Mouse (Mus musculus) liver, embryonic 16.5 days (tissue): ENCODE results near the gene Disp1. TPM values are rescaled to one million over a fixed set of nuclear protein-coding genes. Genes with fewer than 3 reads are reported as not detected.

Experiments used
- ATAC-seq: fragments of 200-750 bp; cut with Nextera tagmentation; 2 replicates; pipeline ENCODE4 v1.8.0; 2017; ENCODE audit warnings: low read depth, mild to moderate bottlenecking, moderate number of reproducible peaks, moderate library complexity
- H3K27ac ChIP-seq: fragments of 300-500 bp; sonication (generic); 2 replicates; pipeline ENCODE4 v1.5.1; 2014; ENCODE audit warnings: mild to moderate bottlenecking, low read length
- H3K27me3 ChIP-seq: fragments of 300-500 bp; sonication (generic); 2 replicates; pipeline ENCODE4 v1.6.1; 2014; ENCODE audit warnings: low read depth, low read length, mixed read lengths; ENCODE audit not compliant: control insufficient read depth, insufficient read depth
- H3K36me3 ChIP-seq: fragments of 300-500 bp; sonication (generic); 2 replicates; pipeline ENCODE4 v1.6.1; 2014; ENCODE audit warnings: mild to moderate bottlenecking; ENCODE audit not compliant: control insufficient read depth, insufficient read depth
- H3K4me1 ChIP-seq: fragments of 300-500 bp; sonication (generic); 2 replicates; pipeline ENCODE4 v1.6.1; 2014; ENCODE audit warnings: low read depth, low read length, mixed read lengths; ENCODE audit not compliant: control insufficient read depth
- H3K4me2 ChIP-seq: fragments of 300-500 bp; sonication (generic); 2 replicates; pipeline ENCODE4 v1.6.1; 2014; ENCODE audit warnings: low read depth, low read length, mixed read lengths
- H3K4me3 ChIP-seq: fragments of 300-500 bp; sonication (generic); 2 replicates; pipeline ENCODE4 v1.5.1; 2014; ENCODE audit warnings: low read depth, mild to moderate bottlenecking, low read length
- H3K9ac ChIP-seq: fragments of 300-500 bp; sonication (generic); 2 replicates; pipeline ENCODE4 v1.6.1; 2014; ENCODE audit warnings: low read depth, low read length
- H3K9me3 ChIP-seq: fragments of 300-500 bp; sonication (generic); replicated peaks from 2 replicates; pipeline ENCODE4 v1.6.1; 2016; ENCODE audit warnings: low read length; ENCODE audit not compliant: control insufficient read depth
- WGBS: fragments of 180-500 bp; shearing (Covaris S2); extraction: QIAGEN DNeasy Blood & Tissue Kit; methylation state at CpG from one replicate; pipeline ENCODE4 v1.1.7; 2014; ENCODE audit not compliant: insufficient replicate concordance; 5-methylcytosine and 5-hydroxymethylcytosine counted together
- polyA plus RNA-seq: library from polyadenylated mRNA; unstranded; fragments of >200 nt; fragmentation: Nextera tagmentation; extraction: Ambion mirVana; gene quantifications from 2 replicates; pipeline ENCODE4 v1.2.1, GENCODE M21; 2015

Disp1 gene
- polyA plus RNA-seq, 1 experiment from 2014 or later = 3.3 TPM

DNA sequence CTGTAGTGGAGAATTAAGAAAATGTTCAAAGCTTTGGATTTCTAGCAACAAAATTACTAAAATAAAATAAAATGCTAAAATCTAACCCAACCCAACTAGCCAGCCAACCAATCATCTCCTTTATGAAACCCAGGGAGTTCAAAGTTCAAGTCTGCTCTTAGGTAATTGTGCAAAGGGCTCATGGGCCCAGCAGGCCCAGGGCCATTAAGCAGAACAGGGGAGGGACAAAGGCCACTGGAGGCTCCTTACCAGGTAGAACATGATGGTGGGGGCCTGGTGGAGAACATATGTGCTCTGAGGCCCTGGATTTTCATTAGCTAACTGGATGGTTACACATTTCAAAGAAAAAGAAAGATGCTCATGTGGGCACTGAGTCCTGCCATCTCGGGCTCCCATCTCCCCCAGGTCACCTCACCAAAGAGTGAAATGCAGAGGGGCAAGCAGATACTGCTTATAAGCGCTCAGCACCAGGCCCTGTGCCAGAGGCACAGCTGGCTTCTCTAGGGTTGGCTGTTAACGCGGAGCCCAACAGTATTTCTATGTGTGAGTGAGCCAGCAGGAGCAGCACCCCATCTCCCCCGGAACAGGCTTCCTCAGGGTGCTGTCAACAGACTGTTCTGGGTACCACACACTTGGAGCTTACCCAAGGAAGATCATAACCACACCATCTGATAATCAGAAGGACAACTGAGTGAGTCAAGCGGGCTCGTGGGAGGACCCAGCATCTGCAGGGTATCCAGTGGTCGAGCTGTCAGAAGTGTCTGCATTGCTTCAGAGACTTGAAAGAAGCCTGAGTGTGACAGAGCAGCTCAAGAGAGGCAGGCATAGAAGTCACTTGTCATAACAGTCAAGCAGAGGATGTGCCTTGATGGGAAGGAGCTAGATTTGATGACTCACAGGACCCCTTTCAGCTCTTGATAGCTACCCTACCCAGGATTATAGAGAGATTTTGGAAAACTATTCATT is 137.0 kb downstream of the Disp1 start:
- H3K27ac ChIP-seq = no peak overlapping the region
- H3K9ac ChIP-seq = no peak overlapping the region
- H3K4me3 ChIP-seq = no peak overlapping the region
- H3K4me2 ChIP-seq = no peak overlapping the region
- WGBS = 68% methylated on average over 8 of the region's 8 CpGs
- H3K4me1 ChIP-seq = no peaks in the 10 kb centered on the region
- H3K9me3 ChIP-seq = no peaks in the 10 kb centered on the region
- ATAC-seq = no peak
- H3K27me3 ChIP-seq = no peaks in the 10 kb centered on the region
- H3K36me3 ChIP-seq = peaks cover 8% of the 10 kb centered on the region

GRCm38 (mm10) chr1:183082436-183082835 is 138.9 kb downstream of the Disp1 start:
- H3K9me3 ChIP-seq = no peaks in the 10 kb centered on the region
- H3K9ac ChIP-seq = no peak overlapping the region
- 73% methylated on average over 4 of the region's 4 CpGs for WGBS
- H3K36me3 ChIP-seq = no peaks in the 10 kb centered on the region; the same call in 1 of the 2 replicates
- no peaks in the 10 kb centered on the region for H3K27me3 ChIP-seq
- H3K4me2 ChIP-seq = no peak overlapping the region
- H3K4me3 ChIP-seq = no peak overlapping the region
- ATAC-seq = no peak
- no peak overlapping the region for H3K27ac ChIP-seq
- no peaks in the 10 kb centered on the region for H3K4me1 ChIP-seq

- no peak overlapping the region for H3K4me2 ChIP-seq
- no peak overlapping the region for H3K27ac ChIP-seq
- no peak overlapping the region for H3K4me3 ChIP-seq
- H3K4me1 ChIP-seq = no peaks in the 10 kb centered on the region
- H3K27me3 ChIP-seq = no peaks in the 10 kb centered on the region
- no peaks in the 10 kb centered on the region for H3K9me3 ChIP-seq
- ATAC-seq = no peak
- H3K36me3 ChIP-seq = no peaks in the 10 kb centered on the region
- no peak overlapping the region for H3K9ac ChIP-seq
Measured at GRCm38 (mm10) chr1:183081126-183081525, 140.2 kb downstream of the Disp1 start.

DNA sequence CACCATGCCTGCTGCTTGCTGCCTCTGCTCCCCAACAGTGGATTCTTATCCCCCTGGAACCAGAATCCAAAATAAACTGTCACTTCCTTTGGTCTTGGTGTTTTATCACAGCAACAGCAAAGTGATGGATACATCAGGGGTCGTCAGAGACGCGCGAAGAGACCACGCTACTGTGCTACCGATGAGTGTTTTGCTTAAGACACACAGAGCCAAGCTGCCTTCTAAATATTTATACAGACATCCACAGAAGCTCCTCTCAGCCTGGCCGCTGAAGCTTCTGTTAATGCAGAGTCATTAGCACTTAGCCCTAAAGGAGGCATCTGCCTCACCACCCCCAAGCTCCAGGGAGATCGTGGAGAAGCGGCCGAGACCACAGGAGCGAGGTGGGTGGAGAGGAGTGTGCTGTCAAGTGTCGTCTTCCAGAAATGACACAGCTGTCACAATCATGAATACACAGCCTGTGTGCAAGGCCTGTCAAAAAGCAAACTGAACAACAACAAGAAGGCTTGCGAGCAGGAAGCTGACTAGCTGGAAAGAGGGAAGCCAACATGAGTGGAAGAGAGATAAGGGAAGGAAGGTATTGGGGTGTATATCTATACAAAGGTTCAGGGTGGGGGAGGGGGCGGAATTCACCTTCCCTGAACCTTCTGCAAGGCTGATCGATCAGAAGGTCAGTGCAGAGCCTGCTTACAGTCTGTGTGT is 146.1 kb downstream of the Disp1 start:
- Histone ChIP-seq H3K9me3 (no peaks in the 10 kb centered on the region), H3K4me3 (no peak overlapping the region), H3K36me3 (no peaks in the 10 kb centered on the region), H3K4me1 (no peaks in the 10 kb centered on the region), H3K4me2 (no peak overlapping the region), H3K9ac (no peak overlapping the region), H3K27ac (no peak overlapping the region), H3K27me3 (no peaks in the 10 kb centered on the region)
- WGBS = 22% methylated on average over 15 of the region's 15 CpGs
- no peak for ATAC-seq

GRCm38 (mm10) chr1:183072263-183073050 is 148.9 kb downstream of the Disp1 start:
- 53% methylated on average over 12 of the region's 12 CpGs for WGBS
- Histone ChIP-seq H3K9me3 (no peaks in the 10 kb centered on the region), H3K4me2 (no peak overlapping the region), H3K4me1 (no peaks in the 10 kb centered on the region), H3K4me3 (no peak overlapping the region), H3K36me3 (no peaks in the 10 kb centered on the region), H3K9ac (no peak overlapping the region), H3K27me3 (no peaks in the 10 kb centered on the region), H3K27ac (no peak overlapping the region)
- ATAC-seq = peak; percentile 51; the same call in 1 of the 2 replicates

GRCm38 (mm10) chr1:183069954-183070649 is 151.2 kb downstream of the Disp1 start:
- ATAC-seq = no peak
- H3K9me3 ChIP-seq = no peaks in the 10 kb centered on the region
- no peak overlapping the region for H3K27ac ChIP-seq
- H3K4me3 ChIP-seq = no peak overlapping the region
- no peak overlapping the region for H3K9ac ChIP-seq
- H3K27me3 ChIP-seq = no peaks in the 10 kb centered on the region
- H3K4me1 ChIP-seq = no peaks in the 10 kb centered on the region
- no peak overlapping the region for H3K4me2 ChIP-seq
- WGBS = 39% methylated on average over 8 of the region's 8 CpGs
- no peaks in the 10 kb centered on the region for H3K36me3 ChIP-seq

GRCm38 (mm10) chr1:183067807-183068206 is 153.5 kb downstream of the Disp1 start:
- Histone ChIP-seq H3K36me3 (no peaks in the 10 kb centered on the region), H3K9me3 (no peaks in the 10 kb centered on the region), H3K27ac (no peak overlapping the region), H3K27me3 (no peaks in the 10 kb centered on the region), H3K9ac (no peak overlapping the region), H3K4me1 (no peaks in the 10 kb centered on the region), H3K4me2 (no peak overlapping the region), H3K4me3 (no peak overlapping the region)
- ATAC-seq = no peak
- 64% methylated on average over 7 of the region's 7 CpGs for WGBS

- Histone ChIP-seq H3K9me3 (no peaks in the 10 kb centered on the region), H3K4me1 (no peaks in the 10 kb centered on the region), H3K36me3 (no peaks in the 10 kb centered on the region), H3K27ac (no peak overlapping the region), H3K4me2 (no peak overlapping the region), H3K4me3 (no peak overlapping the region), H3K9ac (no peak overlapping the region), H3K27me3 (no peaks in the 10 kb centered on the region)
- 62% methylated on average over 4 of the region's 4 CpGs for WGBS
- ATAC-seq = no peak
Measured at GRCm38 (mm10) chr1:183066981-183067380, 154.3 kb downstream of the Disp1 start.
